Mouse (Mus musculus): ENCODE measurements around the gene Tmem144.

- TF ChIP-seq RCOR1 (conservative IDR thresholded peaks at IDR 0.05; ENCODE audit: low read depth, low read length): no peak
- TF ChIP-seq BHLHE40 (IDR thresholded peaks at IDR 0.05; ENCODE audit: low read depth, low read length): no peak
- no peak for TF ChIP-seq POLR2A (IDR thresholded peaks at IDR 0.05; ENCODE audit: low read depth, low read length)
- no peak for TF ChIP-seq NELFE (IDR thresholded peaks at IDR 0.05; ENCODE audit: low read depth, low read length)
- no peak for TF ChIP-seq TBP (conservative IDR thresholded peaks at IDR 0.05; ENCODE audit: low read depth, low read length)
- TF ChIP-seq CTCF (conservative IDR thresholded peaks at IDR 0.05 in 1 of 2, IDR thresholded peaks at IDR 0.05 in 1 of 2; ENCODE audit: low read depth in 2 of 2, low read length in 2 of 2): no peak
- TF ChIP-seq ETS1 (conservative IDR thresholded peaks at IDR 0.05; ENCODE audit: low read depth, low read length): no peak
- TF ChIP-seq POLR2AphosphoS2 (IDR thresholded peaks at IDR 0.05; ENCODE audit: low read depth, low read length): no peak
- no peak for TF ChIP-seq MXI1 (IDR thresholded peaks at IDR 0.05; ENCODE audit: low read depth, low read length)
- no peak for TF ChIP-seq TCF12 (IDR thresholded peaks at IDR 0.05; ENCODE audit: low read depth, low read length)
Observed at GRCm38 (mm10) chr3:79772701-79773100, 79.9 kb downstream of the Tmem144 start.
